13 mouse cellular contexts compared by ENCODE assay signal in the genomic region with DNA sequence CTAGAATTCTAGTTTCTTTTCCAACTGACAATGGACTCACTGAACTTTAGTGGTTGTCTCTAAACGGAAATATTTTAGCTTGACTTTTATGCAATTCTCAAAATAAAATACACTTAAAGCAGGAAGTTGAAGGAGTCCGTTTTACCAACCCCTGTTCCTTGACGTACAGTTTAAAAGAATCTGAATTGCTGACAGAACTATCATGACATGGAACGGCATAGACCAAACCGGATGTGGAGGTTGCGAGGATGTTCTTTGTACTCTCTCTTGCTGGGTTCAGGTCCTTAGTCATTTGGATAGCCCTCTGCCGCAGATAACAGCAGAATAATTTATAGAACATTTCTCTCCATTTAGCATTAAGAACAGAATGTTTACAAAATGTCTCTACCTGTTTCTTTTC.
"Had no signal": no experiment of that assay in that cellular context is flagged by ENCODE, and none has a peak within 500 bp of the region (broad histone marks: within the 10 kb centered on the region; RNA-seq: fewer than 3 reads in every experiment).

No protein-coding gene starts in this region.

- DNase-seq: kidney, adult 18-20 months; kidney, postnatal 14 days; layer of hippocampus, adult 9-11 months; liver; lung, adult 18-20 months; lung, postnatal 10 days; lung, postnatal 36 days; midbrain, embryonic 14.5 days; retina, postnatal 1 day; right cerebral cortex, postnatal 4 days; spleen, adult 18-20 months; thymus, postnatal 4 days had no signal

- ATAC-seq: liver, embryonic 12.5 days had no signal
